ENCODE assay signal across 22 mouse cellular contexts in genomic region chr3:38373690-38374089, GRCm38 (mm10).
"Had no signal": no experiment of that assay in that cellular context is flagged by ENCODE, and none has a peak within 500 bp of the region (broad histone marks: within the 10 kb centered on the region; RNA-seq: fewer than 3 reads in every experiment).

No protein-coding gene starts in this region.

- H3K4me2 ChIP-seq: intestine, embryonic 15.5 days; kidney, embryonic 15.5 days; limb, embryonic 12.5 days; limb, embryonic 15.5 days; liver, embryonic 11.5 days; liver, embryonic 15.5 days; lung, embryonic 14.5 days; midbrain, embryonic 12.5 days; midbrain, embryonic 15.5 days; neural tube, embryonic 12.5 days; neural tube, embryonic 15.5 days had no signal

- ATAC-seq: intestine, embryonic 15.5 days; lung, postnatal 0 days; midbrain, embryonic 15.5 days had no signal

- H3K4me3 ChIP-seq: intestine, embryonic 15.5 days; kidney, embryonic 15.5 days; limb, embryonic 12.5 days; limb, embryonic 15.5 days; liver, embryonic 15.5 days; midbrain, embryonic 12.5 days; midbrain, embryonic 15.5 days; neural tube, embryonic 12.5 days; neural tube, embryonic 15.5 days had no signal

- H3K9ac ChIP-seq: intestine, embryonic 15.5 days; kidney, embryonic 15.5 days; limb, embryonic 12.5 days; limb, embryonic 15.5 days; liver, embryonic 15.5 days; lung, embryonic 14.5 days; midbrain, embryonic 12.5 days; midbrain, embryonic 15.5 days; neural tube, embryonic 12.5 days; neural tube, embryonic 15.5 days had no signal

- H3K4me1 ChIP-seq: intestine, embryonic 15.5 days; kidney, embryonic 15.5 days; limb, embryonic 12.5 days; limb, embryonic 15.5 days; liver, embryonic 15.5 days; midbrain, embryonic 12.5 days; midbrain, embryonic 15.5 days; neural tube, embryonic 12.5 days; neural tube, embryonic 15.5 days had no signal

- H3K36me3 ChIP-seq: intestine, embryonic 15.5 days; kidney, embryonic 15.5 days; limb, embryonic 12.5 days; limb, embryonic 15.5 days; liver, embryonic 15.5 days; midbrain, embryonic 12.5 days; midbrain, embryonic 15.5 days; neural tube, embryonic 12.5 days; neural tube, embryonic 15.5 days had no signal

- H3K9me3 ChIP-seq: intestine, embryonic 15.5 days; kidney, embryonic 15.5 days; limb, embryonic 12.5 days; limb, embryonic 15.5 days; liver, embryonic 15.5 days; midbrain, embryonic 12.5 days; midbrain, embryonic 15.5 days; neural tube, embryonic 12.5 days; neural tube, embryonic 15.5 days had no signal

- H3K27ac ChIP-seq: intestine, embryonic 15.5 days; kidney, embryonic 15.5 days; limb, embryonic 12.5 days; limb, embryonic 15.5 days; liver, embryonic 15.5 days; macrophage; midbrain, embryonic 12.5 days; midbrain, embryonic 15.5 days; neural tube, embryonic 12.5 days; neural tube, embryonic 15.5 days had no signal

- H3K27me3 ChIP-seq: intestine, embryonic 15.5 days; kidney, embryonic 15.5 days; limb, embryonic 12.5 days; limb, embryonic 15.5 days; liver, embryonic 15.5 days; midbrain, embryonic 12.5 days; midbrain, embryonic 15.5 days; neural tube, embryonic 12.5 days; neural tube, embryonic 15.5 days had no signal

- DNase-seq: kidney, adult 11 months; kidney, adult 8-10 months; kidney, postnatal 10 days; kidney, postnatal 36 days; left cerebral cortex, postnatal 4 days; lung, embryonic 14.5 days; right cerebral cortex, adult 18-20 months; right cerebral cortex, postnatal 25 days; spleen, adult 18-20 months; thymus, postnatal 25 days had no signal
